Mouse (Mus musculus) limb, embryonic 15.5 days (tissue): Measurements from ENCODE around the gene Spred2. TPM values are rescaled to one million over a fixed set of nuclear protein-coding genes. Genes with fewer than 3 reads are reported as not detected.

ENCODE experiments used
- polyA plus RNA-seq: library from polyadenylated mRNA; unstranded; fragments of >200 nt; fragmentation: Nextera tagmentation; extraction: Ambion mirVana; gene quantifications from 2 replicates; pipeline ENCODE4 v1.2.1, GENCODE M21; 2015

Spred2 gene
- polyA plus RNA-seq, 1 experiment from 2014 or later = 8.9 TPM

Other genes with a start within 250 kb of the Spred2 start
- gene Actr2, start 188.5 kb downstream of the Spred2 start, polyA plus RNA-seq = 109 and 134 TPM in 2 replicates